Mouse (Mus musculus): Measurements from ENCODE around the gene Itga10.
"Not testable (repeated sequence)": the region's sequence is repeated elsewhere in the genome, so short reads cannot be mapped to it uniquely, and the experiment has no call there.

Gene Itga10

DNA sequence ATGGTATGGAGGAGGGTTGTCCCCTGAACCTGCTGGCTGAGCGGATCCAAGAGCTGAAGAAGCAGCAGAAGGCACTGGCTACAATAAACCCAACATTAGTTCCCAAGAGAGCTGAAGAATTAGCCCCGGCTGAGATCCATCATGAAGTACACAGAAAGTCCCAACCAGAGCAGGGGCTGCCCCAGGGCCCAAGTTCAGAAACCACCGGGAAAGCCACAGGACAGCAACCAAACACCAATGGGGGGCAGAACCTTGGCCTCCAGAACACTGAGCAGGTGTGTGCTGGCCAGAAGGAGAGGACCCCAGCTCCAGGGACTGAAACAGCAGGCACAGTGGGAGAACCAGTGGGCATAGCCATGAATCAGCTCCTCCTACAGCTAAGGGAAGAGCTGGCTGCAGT lies 38.1 kb downstream of the Itga10 start:
- DNase-seq, result no peak

DNA sequence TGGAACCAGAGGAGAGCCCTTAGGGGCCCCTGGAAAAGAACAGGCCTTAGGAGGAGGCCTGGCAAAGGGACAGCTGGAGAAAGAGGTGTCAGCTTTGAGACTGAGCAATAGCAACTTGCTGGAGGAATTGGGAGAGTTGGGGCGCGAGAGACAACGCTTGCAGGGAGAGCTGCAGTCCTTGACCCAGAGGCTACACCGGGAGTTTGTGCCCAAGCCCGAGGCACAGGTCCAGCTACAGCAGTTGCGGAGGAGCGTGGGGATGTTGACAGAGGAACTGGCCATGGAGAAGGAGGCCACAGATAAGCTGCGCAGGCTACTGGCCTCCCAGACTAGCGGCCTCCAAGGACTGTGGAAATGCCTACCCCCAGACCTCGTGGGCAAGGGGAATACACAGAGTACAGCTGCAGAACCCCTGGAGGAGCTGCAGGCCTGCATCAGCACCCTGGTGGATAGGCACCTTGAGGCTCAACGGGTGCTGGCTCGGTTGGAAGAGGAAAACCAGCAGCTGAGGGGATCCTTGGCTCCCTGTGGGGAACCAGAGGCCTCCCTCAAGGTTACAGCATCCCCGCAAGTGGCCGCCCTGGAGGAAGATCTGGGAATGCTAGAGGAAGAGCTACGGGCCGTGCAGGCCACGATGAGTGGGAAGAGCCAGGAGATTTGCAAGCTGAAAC lies 38.9 kb downstream of the Itga10 start:
- DNase-seq, result no peak

DNA sequence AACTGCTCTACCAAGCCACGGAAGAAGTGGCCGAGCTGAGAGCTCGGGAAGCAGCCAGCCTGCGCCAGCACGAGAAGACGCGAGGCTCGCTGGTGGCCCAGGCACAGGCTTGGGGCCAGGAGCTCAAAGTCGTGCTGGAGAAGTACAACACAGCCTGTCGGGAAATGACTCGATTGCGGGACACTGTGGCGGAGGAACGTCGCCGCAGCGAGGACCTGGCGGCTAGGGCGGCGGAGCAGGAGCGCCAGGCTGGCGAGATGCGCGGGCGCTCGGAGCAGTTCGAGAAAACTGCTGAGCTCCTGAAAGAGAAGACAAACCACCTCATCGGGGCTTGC lies 39.4 kb downstream of the Itga10 start:
- peak; percentile 37 to 51 for DNase-seq

DNA sequence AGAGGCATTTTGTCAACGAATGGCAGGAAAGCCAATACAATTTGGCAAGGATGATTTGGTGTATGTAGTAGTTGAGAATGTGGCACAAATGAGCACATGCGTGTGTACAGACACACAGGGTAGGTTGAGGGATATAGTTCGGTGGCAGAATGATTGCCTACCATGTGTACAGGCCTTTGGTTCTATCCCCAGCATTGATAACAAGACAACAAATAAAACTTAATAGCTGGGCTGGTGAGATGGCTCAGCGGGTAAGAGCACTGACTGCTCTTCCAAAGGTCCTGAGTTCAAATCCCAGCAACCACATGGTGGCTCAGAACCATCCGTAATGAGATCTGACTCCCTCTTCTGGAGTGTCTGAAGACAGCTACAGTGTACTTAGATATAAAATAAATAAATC lies 40.7 kb downstream of the Itga10 start:
- not testable (repeated sequence) for DNase-seq

DNA sequence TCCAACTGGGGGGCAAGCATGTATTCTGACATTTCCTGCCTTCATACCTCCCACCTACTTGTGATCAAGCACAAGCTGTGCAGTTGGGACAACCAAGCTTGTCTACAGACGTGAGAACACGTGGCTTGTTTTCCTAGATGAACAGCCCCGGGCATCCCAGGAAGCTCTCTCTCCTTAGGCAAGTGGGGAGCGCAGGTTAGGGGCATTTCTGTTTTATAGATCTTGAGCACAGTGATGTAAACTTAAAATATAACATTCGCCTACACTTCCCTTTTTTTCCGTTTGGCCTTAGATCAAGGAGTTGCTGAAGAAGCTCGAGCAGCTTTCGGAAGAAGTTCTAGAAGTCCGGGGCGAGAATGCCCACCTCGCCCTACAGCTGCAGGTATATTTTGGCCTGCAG lies 43.5 kb downstream of the Itga10 start:
- no peak for DNase-seq

DNA sequence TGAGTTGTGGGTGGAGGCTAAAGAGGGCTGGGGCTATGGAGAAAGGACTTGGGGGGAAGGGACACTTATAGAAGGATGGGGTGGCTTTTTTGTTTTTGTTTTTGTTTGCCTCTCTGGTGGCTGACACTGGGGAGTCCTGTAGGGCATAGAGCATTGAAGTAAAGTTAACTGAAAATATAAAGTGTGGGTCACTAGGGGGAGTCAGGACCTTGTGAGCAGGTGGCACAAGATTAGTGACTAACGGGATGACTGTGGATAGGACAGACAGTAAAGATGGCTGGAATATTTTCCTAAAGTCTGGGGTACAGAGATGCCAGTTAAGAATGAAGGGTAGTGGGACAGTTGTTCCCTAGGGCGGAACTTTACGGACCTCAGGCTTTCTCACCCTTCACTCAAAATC lies 44.9 kb downstream of the Itga10 start:
- no peak for DNase-seq

DNA sequence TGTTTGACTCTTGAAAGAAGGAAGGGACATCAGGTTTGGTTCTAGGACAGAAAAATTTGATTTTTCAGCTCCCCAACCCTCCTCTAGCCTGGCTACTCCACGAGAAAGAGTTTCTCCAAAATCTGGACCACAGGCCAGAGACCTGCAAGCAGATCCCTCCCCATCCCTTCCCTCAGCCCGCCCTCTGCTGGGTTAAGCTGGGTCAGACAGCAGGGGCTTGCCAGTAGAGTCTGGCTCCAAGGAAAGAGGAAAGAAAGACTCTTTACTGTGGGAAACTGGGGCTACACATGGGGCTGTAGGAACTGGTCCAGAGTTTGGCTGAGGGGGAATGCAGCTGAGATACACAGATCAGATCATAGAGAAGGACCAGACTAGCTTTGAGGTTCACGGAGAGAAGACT lies 47.1 kb downstream of the Itga10 start:
- peak; percentile 68 to 77 for DNase-seq

DNA sequence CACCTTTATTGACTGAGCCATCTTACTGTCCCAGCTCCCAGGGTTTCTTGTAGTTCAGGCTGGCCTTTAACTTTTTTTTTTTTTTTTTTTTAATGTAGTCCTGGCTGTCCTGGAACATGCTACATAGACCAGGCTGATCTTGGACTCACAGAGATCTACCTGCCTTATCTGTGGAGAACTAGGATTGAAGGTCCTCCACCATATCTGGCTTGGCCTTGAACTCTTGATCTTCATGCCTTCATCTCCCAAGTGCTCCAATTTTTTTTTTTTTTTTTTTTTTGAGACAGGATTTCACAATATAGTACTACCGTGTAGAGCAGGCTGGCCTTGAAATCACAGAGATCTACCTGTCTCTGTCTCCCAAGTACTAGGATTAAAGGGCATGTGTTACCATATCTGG lies 48.2 kb downstream of the Itga10 start:
- DNase-seq, result no peak

DNA sequence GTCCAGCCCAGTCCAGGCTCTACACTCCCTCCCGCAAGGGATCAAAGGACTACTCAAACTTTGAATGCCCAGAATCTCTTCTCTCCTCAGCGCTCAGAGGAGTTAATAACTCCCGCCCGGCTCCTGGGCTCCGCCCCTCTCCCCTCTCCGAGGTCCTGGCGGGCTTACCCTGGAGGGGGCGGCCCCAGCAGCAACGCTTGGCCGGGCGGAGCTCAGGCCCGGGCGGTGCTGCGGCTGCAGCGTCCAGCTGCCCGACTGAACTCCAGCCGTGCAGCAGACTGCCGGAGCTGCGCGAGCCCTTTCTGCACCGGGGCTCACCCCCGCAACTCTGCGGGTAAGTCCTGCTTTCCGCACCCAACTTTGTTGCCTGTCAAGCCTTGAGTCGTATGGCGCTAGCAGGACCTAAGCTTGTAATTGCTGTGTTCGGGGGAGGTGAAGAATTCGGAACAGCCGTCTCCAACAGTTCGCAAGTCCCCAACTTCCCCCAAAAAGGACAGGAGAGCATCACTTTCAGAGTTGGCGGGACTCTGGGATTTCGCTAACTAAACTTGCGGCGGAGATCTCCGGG lies 50.9 kb downstream of the Itga10 start, which contains the start of gene Pias3:
Pias3 (plus strand) TSS at position 187 of the 568 bp plus-strand sequence.
- DNase-seq, result peak; percentile 69 to 82

DNA sequence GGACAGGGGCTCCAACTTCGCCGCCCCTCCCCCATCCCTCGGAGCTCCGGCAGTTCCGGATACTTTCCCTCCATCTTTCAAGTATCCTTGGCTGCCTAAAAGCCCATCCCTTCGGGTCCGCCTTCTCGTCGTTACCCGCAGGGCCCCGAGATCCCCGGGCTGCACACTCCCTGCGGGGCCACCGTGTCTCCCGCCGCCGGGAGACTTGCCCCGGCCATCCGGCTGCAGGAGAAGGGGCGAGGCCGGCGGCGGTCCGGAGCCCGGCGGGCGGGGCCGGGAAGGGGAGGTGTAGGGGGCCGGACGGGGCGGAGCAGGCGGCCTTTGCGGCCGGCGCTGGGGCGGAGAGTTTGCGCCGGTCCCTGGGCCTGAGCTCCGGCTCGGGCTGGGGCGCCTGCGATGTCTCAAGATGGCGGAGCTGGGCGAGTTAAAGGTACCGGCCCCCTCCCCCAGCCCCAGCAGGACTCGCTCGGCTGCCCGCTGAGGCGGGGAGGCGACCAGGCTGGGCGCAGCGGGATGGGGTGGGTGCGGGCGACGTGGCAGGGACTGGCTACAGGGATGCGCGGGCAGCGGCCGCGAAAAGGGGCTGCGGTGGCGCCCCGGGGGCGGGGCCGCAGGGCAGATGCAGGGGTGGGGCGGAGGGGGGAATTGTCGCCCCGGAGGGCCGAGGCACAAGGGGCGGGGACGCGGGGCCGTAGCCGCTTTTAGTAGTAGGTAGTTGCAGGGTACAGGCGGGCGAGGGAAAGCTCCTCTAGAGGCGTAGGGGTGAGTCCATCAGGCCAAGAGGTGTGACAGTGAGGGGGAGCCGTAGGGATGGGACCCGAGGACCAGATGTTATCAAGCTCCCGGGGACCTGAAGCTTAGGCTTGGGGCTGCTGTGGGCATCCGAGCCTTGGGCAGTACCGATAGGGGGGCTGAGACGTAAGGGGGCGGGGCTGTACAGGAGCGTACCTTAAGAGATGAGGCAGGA lies 51.7 kb downstream of the Itga10 start:
- peak; percentile 91 to 94 for DNase-seq

DNA sequence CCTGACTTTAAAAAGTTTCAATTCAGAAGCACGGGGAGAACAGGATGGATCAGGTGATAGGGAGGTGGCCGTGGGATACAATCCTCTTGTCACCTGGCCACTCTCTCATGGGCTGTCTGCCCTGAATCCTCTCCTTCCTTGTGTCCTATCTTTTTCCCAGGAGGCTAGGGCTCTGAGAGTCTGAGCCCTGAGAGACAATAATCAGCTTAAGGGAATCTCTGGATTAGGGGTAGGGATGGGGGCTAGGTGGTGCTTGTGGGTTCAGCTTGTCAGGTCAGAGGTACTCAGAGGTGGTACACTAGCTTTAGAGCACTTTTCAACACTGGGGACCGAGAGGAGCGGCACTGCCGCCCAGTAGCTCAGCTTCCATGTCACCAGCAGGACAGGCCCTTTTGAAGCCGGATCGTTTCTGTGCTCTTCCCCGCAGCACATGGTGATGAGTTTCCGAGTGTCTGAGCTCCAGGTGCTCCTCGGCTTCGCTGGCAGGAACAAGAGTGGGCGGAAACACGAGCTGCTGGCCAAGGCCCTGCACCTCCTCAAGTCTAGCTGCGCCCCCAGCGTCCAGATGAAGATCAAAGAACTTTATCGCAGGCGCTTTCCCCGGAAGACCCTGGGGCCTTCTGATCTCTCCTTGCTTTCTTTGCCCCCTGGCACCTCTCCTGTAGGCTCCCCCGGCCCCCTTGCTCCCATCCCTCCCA lies 53.8 kb downstream of the Itga10 start:
- peak; percentile 48 to 54 for DNase-seq

DNA sequence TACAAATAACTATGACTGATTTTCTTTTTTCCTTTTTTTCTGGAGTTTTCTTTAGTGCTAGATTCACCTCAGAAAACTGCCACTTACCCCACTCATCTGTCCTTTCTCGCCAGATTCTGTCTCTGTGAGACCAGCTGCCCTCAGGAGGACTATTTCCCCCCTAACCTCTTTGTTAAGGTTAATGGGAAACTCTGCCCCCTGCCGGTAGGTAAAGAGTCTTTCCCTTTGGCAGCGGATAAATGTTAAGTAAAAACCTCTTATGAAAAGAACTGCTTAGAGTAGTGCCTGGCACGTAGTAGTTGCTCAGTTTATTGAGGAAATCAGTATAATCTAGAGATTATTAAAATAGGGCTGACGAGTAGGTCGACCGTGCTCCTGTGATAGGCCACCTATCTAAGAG lies 55.0 kb downstream of the Itga10 start:
- peak; percentile 56 to 69 for DNase-seq

DNA sequence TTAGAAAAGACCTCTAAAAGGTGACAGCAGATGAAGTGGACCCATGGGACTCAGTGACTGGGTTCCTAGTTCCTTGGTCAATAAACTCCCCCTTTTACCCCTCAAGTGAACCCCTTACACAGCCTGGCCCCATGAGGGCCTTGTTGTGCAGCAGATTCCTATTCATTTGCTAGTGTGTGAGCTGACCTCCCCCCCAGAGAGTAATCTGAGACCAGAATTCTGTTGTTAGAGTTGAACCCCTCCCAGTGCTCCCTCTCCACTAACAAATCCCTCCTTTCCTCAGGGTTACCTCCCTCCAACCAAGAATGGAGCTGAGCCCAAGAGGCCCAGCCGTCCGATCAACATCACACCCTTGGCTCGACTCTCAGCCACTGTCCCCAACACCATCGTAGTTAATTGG lies 55.6 kb downstream of the Itga10 start:
- no peak for DNase-seq

DNA sequence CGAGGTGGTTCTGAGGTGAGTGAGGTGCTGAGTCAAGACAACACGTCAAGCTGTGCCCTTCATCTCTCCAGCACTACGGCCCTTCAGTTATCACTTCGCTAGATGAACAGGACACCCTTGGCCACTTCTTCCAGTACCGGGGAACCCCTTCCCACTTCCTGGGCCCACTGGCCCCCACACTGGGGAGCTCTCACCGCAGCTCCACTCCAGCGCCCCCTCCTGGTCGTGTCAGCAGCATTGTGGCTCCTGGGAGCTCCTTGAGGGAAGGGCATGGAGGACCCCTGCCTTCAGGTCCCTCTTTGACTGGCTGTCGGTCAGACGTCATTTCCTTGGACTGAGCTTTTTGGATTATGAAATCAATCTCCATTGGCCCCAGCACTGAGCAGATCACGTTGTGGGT lies 59.4 kb downstream of the Itga10 start:
- DNase-seq, result peak; percentile 46 to 57

DNA sequence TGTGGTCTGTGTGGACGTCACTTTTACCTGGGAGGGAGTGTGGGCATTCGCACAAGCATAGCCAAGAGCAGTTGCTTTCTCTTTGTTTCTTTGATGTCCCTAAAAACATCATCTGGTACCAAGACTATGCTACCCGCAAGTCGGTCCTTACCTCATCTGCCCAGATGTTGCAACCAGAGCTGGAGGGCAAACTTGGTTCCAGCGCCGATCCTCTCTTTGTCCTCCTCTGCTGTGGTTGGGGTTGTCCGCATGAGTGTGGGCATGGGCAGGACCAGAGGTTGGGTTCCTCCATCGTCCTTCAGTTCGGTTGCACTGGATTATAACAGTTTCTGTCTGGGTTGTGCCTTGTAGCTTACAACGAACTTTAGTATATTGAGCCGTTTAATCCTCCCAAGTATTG lies 60.8 kb downstream of the Itga10 start:
- DNase-seq, result no peak

DNA sequence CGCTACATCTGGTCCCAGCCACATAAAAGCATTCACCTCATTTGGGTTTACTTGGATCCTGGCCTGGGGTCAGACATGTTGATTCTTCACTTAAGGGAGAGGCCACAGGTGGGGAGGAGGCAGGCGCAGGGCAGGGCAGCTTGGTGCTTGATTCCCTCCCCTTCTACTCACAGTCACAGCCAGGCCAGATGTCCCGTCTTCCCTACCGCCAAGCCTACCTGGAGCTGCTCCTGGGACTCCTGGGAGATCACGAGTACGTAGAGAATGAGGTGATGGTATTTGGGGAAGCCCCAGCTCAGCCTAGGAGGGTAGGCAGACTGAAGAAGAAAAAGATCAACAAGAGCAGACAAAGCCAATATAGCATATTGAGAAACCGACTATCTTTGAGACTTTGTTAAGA lies 61.6 kb downstream of the Itga10 start:
- DNase-seq, result no peak

DNA sequence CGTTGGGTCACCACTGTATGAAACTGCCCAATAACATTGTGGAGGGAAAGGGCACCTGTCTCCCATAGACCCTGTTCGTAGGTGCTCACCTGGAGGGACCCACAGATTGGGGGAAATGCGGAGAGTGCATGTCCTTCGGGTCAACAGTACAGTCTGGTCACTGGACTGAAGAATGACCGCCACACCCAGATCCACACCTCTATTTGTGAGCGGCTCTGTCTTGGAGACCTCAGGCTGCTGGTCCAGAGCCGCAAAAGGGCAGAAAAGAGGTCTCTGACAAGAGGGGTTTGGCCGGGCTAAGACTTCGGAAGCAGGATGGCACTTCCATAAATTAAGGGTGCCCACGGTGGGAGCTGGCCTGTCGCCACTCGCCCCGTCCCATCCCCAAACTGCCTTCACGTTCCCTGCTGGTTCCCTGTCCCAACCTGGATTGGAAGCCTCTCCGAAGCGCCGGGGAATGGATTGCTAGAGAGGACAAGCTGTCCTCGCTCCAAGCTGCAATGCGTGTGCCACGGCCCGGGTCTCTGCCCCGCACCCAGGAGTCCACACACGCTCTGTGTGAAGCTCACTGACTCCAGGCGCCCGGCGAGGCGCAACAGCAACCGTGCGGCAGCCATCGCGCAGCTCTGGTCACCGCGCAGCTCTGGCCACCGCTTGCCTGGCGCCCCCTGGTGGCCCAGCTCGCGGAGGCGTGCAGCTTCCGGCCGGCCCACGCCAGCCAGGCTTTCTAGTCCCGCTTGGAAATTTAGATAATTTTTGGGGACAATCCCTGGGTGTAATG lies 62.7 kb downstream of the Itga10 start, which contains the start of gene Nudt17:
Nudt17 (minus strand) TSS at position 660 of the 781 bp plus-strand sequence.
- DNase-seq, result peak; percentile 94 to 96

DNA sequence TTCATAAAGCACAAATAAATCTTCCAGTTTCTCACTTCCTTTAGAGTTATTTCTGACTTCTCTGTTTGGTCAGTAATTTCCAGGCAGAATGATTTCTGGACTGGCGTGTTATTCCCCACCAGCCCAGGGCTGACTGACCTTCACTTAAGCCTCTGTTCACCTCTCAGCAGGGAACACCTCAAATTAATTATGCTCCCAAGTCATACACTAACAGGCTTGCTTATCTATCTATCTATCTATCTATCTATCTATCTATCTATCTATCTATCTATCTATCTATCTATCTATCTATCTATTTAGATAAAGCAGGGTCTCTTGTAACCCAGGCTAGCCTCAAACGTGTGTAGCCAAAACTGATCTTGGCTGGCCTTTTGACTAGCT lies 63.3 kb downstream of the Itga10 start:
- DNase-seq, result no peak
